Mouse (Mus musculus): ENCODE measurements around the gene Samd14.

Gene Samd14

DNA sequence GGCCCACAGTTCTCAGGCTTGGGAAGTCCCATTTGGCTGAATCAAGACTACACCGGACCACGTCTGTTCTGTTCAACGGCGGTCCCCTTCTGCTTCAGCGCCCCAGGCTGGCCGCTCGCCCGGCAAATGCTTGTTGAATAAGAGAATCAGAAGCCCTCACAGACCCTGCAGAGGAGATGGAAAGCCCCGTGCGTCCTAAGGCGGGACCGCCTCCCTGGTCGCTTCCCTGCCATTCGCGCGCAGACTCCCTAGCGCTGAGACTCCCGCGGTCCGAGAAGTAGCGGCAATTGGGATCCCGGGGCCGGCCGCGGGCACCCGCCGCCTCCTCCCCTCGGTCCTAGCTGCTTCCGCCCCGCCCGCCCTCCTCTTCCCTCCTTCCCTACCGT is at the start of gene Samd14:
TSS of gene Samd14 (plus strand) at position 251 of the 386 bp plus-strand sequence.
- in situ Hi-C loops (cut with MboI, MseI), result no loop called here

DNA sequence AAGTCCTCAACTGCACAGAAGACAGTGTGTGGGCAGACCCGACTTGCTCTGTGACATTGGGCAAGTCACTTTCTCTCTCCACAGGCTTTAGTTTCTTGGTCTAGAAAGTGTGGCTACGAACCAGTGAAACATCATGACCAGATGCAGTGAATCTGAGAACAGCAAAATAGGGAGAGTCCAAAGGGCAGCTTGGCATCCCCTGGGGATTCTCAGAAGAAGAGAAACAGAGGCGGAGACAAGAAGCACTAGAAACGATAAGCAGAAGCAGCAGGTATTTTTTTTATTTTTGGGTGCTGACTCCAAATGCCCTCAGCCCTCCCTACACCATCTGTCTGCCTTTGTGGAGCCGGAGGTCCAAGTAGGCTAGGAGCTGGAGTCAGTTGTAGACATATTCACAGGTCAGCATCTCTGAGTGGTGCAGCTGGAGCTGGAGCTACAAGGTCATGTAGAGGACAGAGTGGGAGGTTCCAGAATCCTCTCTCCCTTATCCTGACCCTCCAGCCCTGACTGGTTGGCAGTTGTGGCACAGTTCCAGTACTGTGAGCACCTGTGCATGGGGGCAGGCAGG is 47.1 kb upstream of the Samd14 start:
- in situ Hi-C loops (cut with MboI, MseI), result no loop called here

DNA sequence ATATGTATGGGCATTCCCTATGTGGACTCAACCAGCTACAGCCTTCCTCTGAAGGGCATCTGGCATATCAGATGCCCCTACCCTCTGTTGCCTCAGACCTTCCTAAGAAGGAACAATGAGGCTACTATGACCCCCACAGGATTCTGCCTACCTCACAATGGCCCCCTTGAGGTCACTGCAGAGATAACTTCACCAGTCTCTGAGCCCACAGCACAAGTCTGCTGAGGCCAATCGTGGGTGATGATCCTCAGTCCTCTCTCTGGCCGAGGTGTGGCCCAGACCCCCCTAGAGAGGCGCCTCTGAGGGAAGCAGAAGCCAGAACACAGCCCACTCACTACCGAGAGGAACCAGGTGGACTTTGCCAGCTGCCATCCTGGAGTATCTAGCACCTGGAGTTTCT is 42.3 kb upstream of the Samd14 start, which contains the start of gene Hils1:
TSS of gene Hils1 (plus strand) at position 175 of the 400 bp plus-strand sequence.
- in situ Hi-C loops (cut with MboI, MseI), result no loop called here

GRCm38 (mm10) chr11:94968187-94968586 is 41.5 kb upstream of the Samd14 start:
- in situ Hi-C loops (cut with MboI, MseI), result no loop called here

GRCm38 (mm10) chr11:94969709-94970108 is 40.0 kb upstream of the Samd14 start:
- in situ Hi-C loops (cut with MboI, MseI), result loop anchor here (5.0 kb wide), 1 partner anchor 32 kb away; the partner anchor contains the start of gene Col1a1

- in situ Hi-C loops (cut with MboI, MseI), result loop anchor here (5.0 kb wide), 1 partner anchor 33 kb away; the partner anchor contains the start of gene Col1a1
Observed at GRCm38 (mm10) chr11:94970210-94970943, 39.3 kb upstream of the Samd14 start.

DNA sequence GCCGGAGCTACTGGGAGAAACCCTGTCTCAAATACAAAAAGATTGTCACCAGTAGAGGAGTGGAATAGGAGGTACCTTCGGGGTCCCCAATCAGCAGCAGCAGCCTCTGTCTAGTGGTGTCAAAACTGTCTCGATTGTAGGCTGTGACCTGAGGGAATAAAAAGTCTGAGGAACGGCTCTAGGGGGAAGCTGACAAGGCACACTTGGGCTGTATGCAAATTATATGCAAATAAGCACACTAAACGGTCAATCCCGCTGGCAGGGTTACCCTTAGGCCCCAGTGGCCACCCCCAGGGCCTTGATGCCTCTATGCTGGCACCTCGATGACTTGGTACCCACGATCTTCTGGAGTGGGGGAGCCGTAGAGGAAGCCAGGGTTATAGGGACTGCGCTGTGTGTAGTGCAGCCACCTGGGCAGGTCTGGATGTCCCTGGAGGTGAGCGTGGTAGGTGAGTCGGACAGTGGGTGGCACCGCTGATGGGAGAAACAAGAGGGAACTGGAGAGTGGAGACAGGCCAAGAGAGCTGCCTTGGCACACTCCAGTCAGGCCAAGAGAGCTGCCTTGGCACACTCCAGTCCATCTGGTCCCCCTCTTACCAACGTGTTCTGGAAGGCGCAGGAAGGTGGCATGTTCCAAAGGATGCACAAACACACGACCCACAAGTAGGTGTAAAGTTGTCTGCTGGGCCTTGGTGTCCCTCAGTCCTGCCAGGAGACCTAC is 37.6 kb upstream of the Samd14 start:
- in situ Hi-C loops (cut with MboI, MseI), result loop anchor here (5.0 kb wide), 1 partner anchor 35 kb away; the partner anchor contains the start of gene Col1a1

DNA sequence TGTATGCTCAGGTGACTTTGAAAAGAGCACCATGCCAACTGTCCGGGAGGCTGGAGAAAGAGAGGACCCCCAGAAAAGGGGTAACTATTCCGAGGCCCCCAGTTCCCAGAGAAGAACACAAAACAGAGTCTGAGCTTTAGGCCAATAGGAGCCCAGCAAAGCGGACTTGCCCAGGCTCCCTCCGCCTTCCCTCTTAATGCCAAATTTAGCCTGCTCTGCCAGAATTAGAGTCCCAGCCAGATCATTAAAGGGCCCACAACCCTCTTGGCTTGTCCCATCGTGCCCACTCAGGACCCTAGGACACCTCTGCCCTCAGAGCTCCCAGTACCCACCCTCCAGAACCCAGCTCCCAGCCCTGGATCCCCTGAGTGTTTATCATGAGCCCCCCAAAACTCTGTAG is 36.8 kb upstream of the Samd14 start:
- in situ Hi-C loops (cut with MboI, MseI), result loop anchor here (5.0 kb wide), 1 partner anchor 36 kb away; the partner anchor contains the start of gene Col1a1

DNA sequence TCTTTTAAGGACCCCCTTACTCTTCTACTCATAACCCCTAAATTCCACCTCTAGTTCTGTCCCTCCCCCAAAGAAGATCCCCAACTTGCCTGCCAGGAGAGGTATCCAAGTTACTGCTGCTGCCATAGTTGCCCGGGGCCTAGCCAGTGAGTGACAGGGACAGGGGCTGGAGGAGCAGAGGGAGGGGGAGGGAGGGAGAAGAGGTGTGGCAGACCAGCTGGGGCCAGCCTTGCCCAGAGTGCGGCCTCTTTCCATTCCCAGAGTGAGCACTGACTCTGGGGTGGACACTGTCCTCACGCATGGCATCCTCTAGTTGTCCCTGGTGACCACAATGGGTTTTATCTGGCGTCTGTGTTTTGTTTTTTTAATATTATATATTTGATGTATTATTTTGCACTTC is 36.4 kb upstream of the Samd14 start:
- in situ Hi-C loops (cut with MboI, MseI), result loop anchor here (5.0 kb wide), 1 partner anchor 36 kb away; the partner anchor contains the start of gene Col1a1

GRCm38 (mm10) chr11:94974951-94975350 is 34.7 kb upstream of the Samd14 start:
- in situ Hi-C loops (cut with MboI, MseI), result loop anchor here (5.0 kb wide), 1 partner anchor 38 kb away; the partner anchor contains the start of gene Col1a1

- in situ Hi-C loops (cut with MboI, MseI), result no loop called here
Observed at GRCm38 (mm10) chr11:94976199-94976598, 33.5 kb upstream of the Samd14 start, which contains the start of gene Sgca. Sgca (minus strand) TSS chr11:94976327.

GRCm38 (mm10) chr11:94978178-94978915 is 31.3 kb upstream of the Samd14 start:
- in situ Hi-C loops (cut with MboI, MseI), result no loop called here

- in situ Hi-C loops (cut with MboI, MseI), result no loop called here
Observed at GRCm38 (mm10) chr11:94978947-94979346, 30.7 kb upstream of the Samd14 start.

DNA sequence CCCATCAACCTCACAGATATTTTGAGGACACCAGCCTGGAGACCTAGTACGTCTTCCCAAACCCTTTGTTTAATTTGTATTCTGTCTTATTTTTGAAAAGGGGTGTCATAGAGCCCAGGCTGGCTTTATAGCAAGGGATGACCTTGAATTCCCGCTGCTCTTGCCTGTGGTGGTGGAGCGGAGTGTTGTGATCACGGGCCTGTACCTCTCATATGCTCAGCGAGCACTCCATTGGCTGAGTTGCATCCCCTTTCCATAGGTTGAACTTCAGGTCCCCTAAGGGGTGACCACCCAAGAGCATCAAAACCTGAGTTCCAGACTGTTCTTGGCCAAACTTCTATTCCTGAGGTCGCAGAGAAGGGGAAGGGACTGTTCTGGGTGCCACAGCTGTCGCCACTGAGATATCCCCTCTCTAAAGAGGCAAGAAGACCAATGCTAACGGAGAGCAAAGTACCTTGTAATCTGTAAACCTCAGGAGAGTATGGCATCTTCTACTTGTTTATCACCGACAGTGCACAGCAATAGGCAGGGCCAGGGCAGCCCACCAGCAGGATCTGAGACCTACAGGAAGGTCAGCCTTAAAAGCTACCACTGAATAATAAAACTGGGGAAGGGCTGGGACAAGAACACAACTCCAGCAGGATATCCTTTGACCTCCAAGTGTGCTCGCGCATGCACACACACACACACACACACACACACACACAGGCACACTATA is 30.1 kb upstream of the Samd14 start:
- in situ Hi-C loops (cut with MboI, MseI), result no loop called here

DNA sequence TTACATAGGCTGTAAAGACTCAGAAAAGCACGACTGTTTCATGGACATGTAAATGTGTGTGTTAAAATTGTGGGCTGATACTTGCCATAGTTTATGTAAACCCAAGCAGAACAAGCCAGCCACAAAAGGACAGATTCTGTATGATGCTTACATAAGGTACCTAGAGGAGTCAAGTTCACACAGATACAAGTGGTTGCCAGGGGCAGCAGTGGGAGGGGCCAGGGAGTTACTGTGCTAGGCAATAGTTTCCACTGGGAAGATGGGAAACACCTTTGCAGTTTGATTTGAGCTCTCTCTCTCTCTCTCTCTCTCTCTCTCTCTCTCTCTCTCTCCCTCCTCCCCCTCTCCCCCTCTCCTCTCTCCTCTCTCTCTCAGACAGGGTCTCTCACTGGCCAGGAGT is 24.5 kb upstream of the Samd14 start:
- in situ Hi-C loops (cut with MboI, MseI), result no loop called here

DNA sequence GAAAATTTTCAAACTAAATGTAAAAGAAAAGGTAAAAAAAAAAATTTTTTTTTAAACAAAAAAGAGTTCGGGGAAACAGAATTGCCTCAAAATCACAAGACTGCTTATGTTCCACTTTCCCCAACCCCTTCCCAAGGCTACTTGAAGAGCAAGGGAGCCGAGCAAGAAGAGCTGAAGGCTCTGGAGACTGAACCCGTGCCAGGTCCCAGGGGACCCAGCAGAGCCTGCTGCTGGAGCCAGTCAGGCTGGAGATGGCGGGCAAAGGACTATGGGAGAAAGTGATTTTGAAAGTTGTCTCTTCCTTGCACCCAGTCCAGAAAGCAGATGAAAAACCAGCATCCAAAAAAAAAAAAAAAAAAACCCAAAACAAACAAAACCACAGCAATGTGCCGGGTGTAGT is 23.9 kb upstream of the Samd14 start:
- in situ Hi-C loops (cut with MboI, MseI), result no loop called here

GRCm38 (mm10) chr11:94986435-94986834 is 23.2 kb upstream of the Samd14 start:
- in situ Hi-C loops (cut with MboI, MseI), result no loop called here

DNA sequence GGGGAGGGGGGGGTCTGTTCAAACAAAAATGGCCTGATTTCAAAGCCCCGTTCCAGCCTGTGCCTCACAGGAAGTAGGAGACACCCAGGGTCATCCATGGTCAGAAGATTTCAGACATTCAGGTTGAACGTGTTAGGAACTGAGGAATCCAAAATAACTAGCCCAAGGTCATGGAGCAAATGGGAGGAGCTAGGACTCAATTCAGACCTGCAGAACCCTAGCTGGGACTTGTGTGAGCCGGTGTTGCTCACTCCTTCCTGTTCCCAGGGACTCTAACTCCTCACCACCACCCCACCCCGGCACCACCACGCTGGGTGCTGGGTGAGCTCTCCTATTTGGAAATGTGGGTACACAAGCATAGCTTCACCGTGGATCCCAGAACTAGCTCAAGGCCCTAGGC is 22.3 kb upstream of the Samd14 start:
- in situ Hi-C loops (cut with MboI, MseI), result no loop called here

GRCm38 (mm10) chr11:94987851-94988250 is 21.8 kb upstream of the Samd14 start:
- in situ Hi-C loops (cut with MboI, MseI), result no loop called here

GRCm38 (mm10) chr11:94988780-94989561 is 20.7 kb upstream of the Samd14 start:
- in situ Hi-C loops (cut with MboI, MseI), result no loop called here

Data from T-helper 1 cell (primary cell).